Mouse (Mus musculus) C2C12 (cell line): ENCODE measurements at regions not wholly inside any gene's neighbourhood (a gene's known extent, or its start where the extent isn't known, plus 50 kb on each side); places are given as distances from the start of the nearest gene placed in this dataset.

Experiments
- CEBPB ChIP-seq: IDR thresholded peaks from one replicate; pipeline ENCODE4 v1.6.1; 2011; ENCODE audit warnings: low read depth, mild to moderate bottlenecking, control low read depth, moderate library complexity
- CTCF ChIP-seq: IDR thresholded peaks from one replicate; pipeline ENCODE4 v1.5.1; 2011; ENCODE audit not compliant: control insufficient read depth, insufficient read depth, insufficient read length
- MAX ChIP-seq: IDR thresholded peaks from one replicate; pipeline ENCODE4 v1.6.1; 2011; ENCODE audit warnings: mild to moderate bottlenecking, control low read depth
- MYOD1 ChIP-seq: IDR thresholded peaks from one replicate; pipeline ENCODE4 v1.6.1; 2011; ENCODE audit warnings: low read depth; ENCODE audit not compliant: control insufficient read depth, insufficient read length
- USF1 ChIP-seq: IDR thresholded peaks from one replicate; pipeline ENCODE4 v1.6.1; 2011; ENCODE audit warnings: low read depth, mild to moderate bottlenecking, control low read depth, moderate library complexity

DNA sequence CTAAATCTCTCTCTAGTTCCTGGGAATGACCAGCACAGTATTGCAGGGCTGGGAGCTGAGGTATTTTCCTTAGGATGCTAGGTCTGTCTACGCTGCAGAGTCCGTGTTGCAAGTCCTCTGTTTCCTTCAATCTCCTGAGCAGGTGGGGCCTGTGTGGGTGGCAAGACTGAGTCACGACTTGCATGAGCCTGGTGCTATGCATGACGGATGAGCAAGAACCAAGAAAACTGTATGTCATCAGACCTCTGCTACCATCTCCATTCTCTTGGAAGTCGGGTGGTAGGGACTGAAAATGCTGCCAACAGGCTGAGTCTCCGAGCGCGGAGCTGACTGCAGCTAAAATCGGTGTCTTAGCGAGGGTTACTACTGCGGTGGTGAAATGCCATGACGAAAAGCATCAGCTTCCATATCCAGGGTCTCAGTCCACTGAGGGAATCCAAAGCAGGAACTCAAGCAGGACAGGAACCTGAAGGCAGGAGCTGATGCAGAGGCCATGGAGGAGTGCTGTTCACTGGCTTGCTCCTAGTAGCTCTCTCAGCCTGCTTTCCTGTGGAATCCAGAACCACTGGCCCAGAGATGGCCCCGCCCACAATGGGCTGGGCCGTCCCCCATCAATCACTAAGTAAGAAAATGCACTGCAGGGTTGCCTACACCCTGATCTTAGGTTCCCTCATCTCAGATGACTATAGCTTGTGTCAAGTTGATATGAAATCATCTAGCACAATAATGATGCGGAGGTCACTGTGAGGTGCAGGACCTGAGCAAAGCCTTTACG lies 71.9 kb downstream of the Psmg1 start:
- TF ChIP-seq CTCF (no peak), MYOD1 (no peak), CEBPB (no peak), MAX (no peak), USF1 (no peak)
